Mouse (Mus musculus) forebrain, embryonic 14.5 days (tissue): ENCODE results near the gene Npl. TPM values are rescaled to one million over a fixed set of nuclear protein-coding genes. Genes with fewer than 3 reads are reported as not detected.

ENCODE experiments used
- ATAC-seq: fragments of 200-750 bp; cut with Nextera tagmentation; 2 replicates; pipeline ENCODE4 v1.8.0; 2017; ENCODE audit warnings: mild to moderate bottlenecking, moderate library complexity
- DNase-seq: peaks from one replicate; pipeline ENCODE4 v3.0.0-alpha.2; 2015; ENCODE audit warnings: low spot score
- H3K27ac ChIP-seq: fragments of 300-500 bp; sonication (generic); 2 replicates; pipeline ENCODE4 v1.5.1; 2014; ENCODE audit warnings: low read depth, mild to moderate bottlenecking, control low read depth, low read length, moderate library complexity
- H3K27me3 ChIP-seq: fragments of 300-500 bp; sonication (generic); replicated peaks from 2 replicates; pipeline ENCODE4 v1.6.1; 2014; ENCODE audit warnings: low read length, control low read depth, mixed read lengths; ENCODE audit not compliant: control insufficient read depth, insufficient read depth
- H3K36me3 ChIP-seq: fragments of 300-500 bp; sonication (generic); 2 replicates; pipeline ENCODE4 v1.6.1; 2014; ENCODE audit warnings: low read length, control low read depth; ENCODE audit not compliant: control insufficient read depth, insufficient read depth
- H3K4me1 ChIP-seq: fragments of 300-500 bp; sonication (generic); 2 replicates; pipeline ENCODE4 v1.6.1; 2014; ENCODE audit warnings: antibody characterized with exemption, low read length, control low read depth; ENCODE audit not compliant: control insufficient read depth, insufficient read depth
- H3K4me2 ChIP-seq: fragments of 300-500 bp; sonication (generic); 2 replicates; pipeline ENCODE4 v1.6.1; 2014; ENCODE audit warnings: mild to moderate bottlenecking, control low read depth, low read length
- H3K4me3 ChIP-seq: fragments of 300-500 bp; sonication (generic); 2 replicates; pipeline ENCODE4 v1.5.1; 2014; ENCODE audit warnings: low read depth, low read length, control low read depth
- H3K9ac ChIP-seq: fragments of 300-500 bp; sonication (generic); 2 replicates; pipeline ENCODE4 v1.6.1; 2014; ENCODE audit warnings: mild to moderate bottlenecking, low read length, control low read depth, moderate library complexity
- H3K9me3 ChIP-seq: fragments of 300-500 bp; sonication (generic); replicated peaks from 2 replicates; pipeline ENCODE4 v1.6.1; 2016; ENCODE audit warnings: low read length, control low read depth, mixed read lengths; ENCODE audit not compliant: control insufficient read depth
- WGBS: fragments of 180-500 bp; shearing (Covaris S2); extraction: QIAGEN DNeasy Blood & Tissue Kit; methylation state at CpG from one replicate; pipeline ENCODE4 v1.1.7; 2014; 5-methylcytosine and 5-hydroxymethylcytosine counted together
- polyA plus RNA-seq: library from polyadenylated mRNA; unstranded; fragments of >200 nt; fragmentation: Nextera tagmentation; extraction: Ambion mirVana; gene quantifications from 2 replicates; pipeline ENCODE4 v1.2.1, GENCODE M21; 2014

Gene Npl
- polyA plus RNA-seq, 1 experiment from 2014 or later = 10.1 TPM

GRCm38 (mm10) chr1:153501644-153502321, 48.1 kb downstream of the Npl start:
- no peak overlapping the region for H3K9ac ChIP-seq
- H3K27me3 ChIP-seq = no peaks in the 10 kb centered on the region
- ATAC-seq (no peak), DNase-seq (no peak)
- no peaks in the 10 kb centered on the region for H3K9me3 ChIP-seq
- H3K36me3 ChIP-seq = no peaks in the 10 kb centered on the region
- no peak overlapping the region for H3K4me3 ChIP-seq
- no peak overlapping the region for H3K27ac ChIP-seq
- H3K4me1 ChIP-seq = no peaks in the 10 kb centered on the region
- no peak overlapping the region for H3K4me2 ChIP-seq
- WGBS = 68% methylated on average over 5 of the region's 5 CpGs

GRCm38 (mm10) chr1:153500030-153500429, 49.8 kb downstream of the Npl start:
- no peak for DNase-seq
- Histone ChIP-seq H3K4me2 (no peak overlapping the region), H3K27me3 (no peaks in the 10 kb centered on the region), H3K9me3 (no peaks in the 10 kb centered on the region), H3K27ac (no peak overlapping the region), H3K4me1 (no peaks in the 10 kb centered on the region), H3K36me3 (no peaks in the 10 kb centered on the region), H3K4me3 (no peak overlapping the region), H3K9ac (no peak overlapping the region)
- WGBS = 89% methylated on average over 9 of the region's 9 CpGs
- no peak for ATAC-seq

GRCm38 (mm10) chr1:153496030-153496429, 53.8 kb downstream of the Npl start:
- no peak overlapping the region for H3K4me3 ChIP-seq
- ATAC-seq (no peak), DNase-seq (no peak)
- H3K4me2 ChIP-seq = no peak overlapping the region
- H3K27ac ChIP-seq = no peak overlapping the region
- no peak overlapping the region for H3K9ac ChIP-seq
- H3K9me3 ChIP-seq = no peaks in the 10 kb centered on the region
- 81% methylated on average over 3 of the region's 3 CpGs for WGBS
- H3K27me3 ChIP-seq = no peaks in the 10 kb centered on the region
- H3K4me1 ChIP-seq = no peaks in the 10 kb centered on the region
- H3K36me3 ChIP-seq = no peaks in the 10 kb centered on the region

GRCm38 (mm10) chr1:153493931-153494330, 55.9 kb downstream of the Npl start:
- ATAC-seq (no peak), DNase-seq (no peak)
- no peak overlapping the region for H3K27ac ChIP-seq
- no peak overlapping the region for H3K4me2 ChIP-seq
- H3K36me3 ChIP-seq = no peaks in the 10 kb centered on the region
- no peaks in the 10 kb centered on the region for H3K4me1 ChIP-seq
- no peaks in the 10 kb centered on the region for H3K27me3 ChIP-seq
- H3K4me3 ChIP-seq = no peak overlapping the region
- no peak overlapping the region for H3K9ac ChIP-seq
- H3K9me3 ChIP-seq = no peaks in the 10 kb centered on the region
- 31% methylated on average over 6 of the region's 6 CpGs for WGBS

GRCm38 (mm10) chr1:153493338-153493737, 56.5 kb downstream of the Npl start:
- Histone ChIP-seq H3K4me3 (no peak overlapping the region), H3K4me2 (no peak overlapping the region), H3K4me1 (no peaks in the 10 kb centered on the region), H3K27ac (no peak overlapping the region), H3K36me3 (no peaks in the 10 kb centered on the region), H3K27me3 (no peaks in the 10 kb centered on the region), H3K9ac (no peak overlapping the region), H3K9me3 (no peaks in the 10 kb centered on the region)
- DNase-seq (no peak), ATAC-seq (no peak)
- WGBS = 22% methylated on average over 4 of the region's 4 CpGs

GRCm38 (mm10) chr1:153491822-153492221, 58.0 kb downstream of the Npl start:
- WGBS = 91% methylated on average over 1 of the region's 1 CpGs
- Histone ChIP-seq H3K27me3 (no peaks in the 10 kb centered on the region), H3K27ac (no peak overlapping the region), H3K9ac (no peak overlapping the region), H3K9me3 (no peaks in the 10 kb centered on the region), H3K4me1 (no peaks in the 10 kb centered on the region), H3K36me3 (no peaks in the 10 kb centered on the region), H3K4me2 (no peak overlapping the region), H3K4me3 (no peak overlapping the region)
- DNase-seq (no peak), ATAC-seq (no peak)

GRCm38 (mm10) chr1:153491345-153491744, 58.5 kb downstream of the Npl start:
- no peaks in the 10 kb centered on the region; the same call in 1 of the 2 replicates for H3K4me1 ChIP-seq
- DNase-seq (no peak), ATAC-seq (no peak)
- no peak overlapping the region for H3K9ac ChIP-seq
- WGBS = 91% methylated on average over 2 of the region's 2 CpGs
- H3K4me3 ChIP-seq = no peak overlapping the region
- H3K27ac ChIP-seq = no peak overlapping the region
- no peaks in the 10 kb centered on the region for H3K36me3 ChIP-seq
- H3K9me3 ChIP-seq = no peaks in the 10 kb centered on the region
- no peak overlapping the region for H3K4me2 ChIP-seq
- no peaks in the 10 kb centered on the region for H3K27me3 ChIP-seq

GRCm38 (mm10) chr1:153489963-153490362, 59.9 kb downstream of the Npl start:
- Histone ChIP-seq H3K27me3 (no peaks in the 10 kb centered on the region), H3K9ac (no peak overlapping the region), H3K4me3 (no peak overlapping the region), H3K4me2 (no peak overlapping the region), H3K36me3 (no peaks in the 10 kb centered on the region), H3K9me3 (no peaks in the 10 kb centered on the region), H3K4me1 (peaks cover 13% of the 10 kb centered on the region), H3K27ac (no peak overlapping the region)
- WGBS = 92% methylated on average over 4 of the region's 4 CpGs
- DNase-seq = no peak
- no peak for ATAC-seq

- H3K4me1 ChIP-seq = peaks cover 17% of the 10 kb centered on the region
- H3K27me3 ChIP-seq = no peaks in the 10 kb centered on the region
- H3K9ac ChIP-seq = no peak overlapping the region
- 46% methylated on average over 2 of the region's 2 CpGs for WGBS
- H3K4me3 ChIP-seq = no peak overlapping the region
- H3K4me2 ChIP-seq = no peak overlapping the region
- no peak overlapping the region for H3K27ac ChIP-seq
- ATAC-seq (no peak), DNase-seq (no peak)
- no peaks in the 10 kb centered on the region for H3K36me3 ChIP-seq
- no peaks in the 10 kb centered on the region for H3K9me3 ChIP-seq
Measured at GRCm38 (mm10) chr1:153489540-153489939, 60.3 kb downstream of the Npl start.
